Mouse (Mus musculus) leukemia stem cell, adult 10-12 weeks (primary cell): ENCODE measurements around the gene Piwil1. TPM values are rescaled to one million over a fixed set of nuclear protein-coding genes. Genes with fewer than 3 reads are reported as not detected.

ENCODE experiments used
- polyA plus RNA-seq: library from polyadenylated mRNA; stranded (reverse); fragments of >175 nt; gene quantifications from 2 replicates; pipeline ENCODE4 v1.2.3, GENCODE M21; 2012; ENCODE audit warnings: low replicate concordance

The Piwil1 gene
- not detected in 2 replicates for polyA plus RNA-seq

GRCm38 (mm10) chr5:128702224-128702623 is at the start of gene Piwil1:
Gene Piwil1, plus strand, starts transcription at chr5:128702524.

Other genes starting within 250 kb of the Piwil1 start
- gene Fzd10, start 101.7 kb upstream of the Piwil1 start, polyA plus RNA-seq: not detected in 2 replicates